Mouse (Mus musculus) ES-Bruce4 (cell line): ENCODE data around the gene Ppip5k2. TPM values are rescaled to one million over a fixed set of nuclear protein-coding genes. Genes with fewer than 3 reads are reported as not detected.
A peak's percentile ranks its signal among the peaks of the same experiment; 100 is the strongest.

Experiments
- H3K27ac ChIP-seq: 2 replicates; pipeline ENCODE4 v1.5.1; 2012; ENCODE audit warnings: low read length, inconsistent platforms; ENCODE audit not compliant: insufficient read depth
- H3K27me3 ChIP-seq: 2 replicates; pipeline ENCODE4 v1.6.1; 2012; ENCODE audit warnings: mild to moderate bottlenecking, low read length, inconsistent platforms; ENCODE audit not compliant: control insufficient read depth, poor library complexity, insufficient read depth, severe bottlenecking
- H3K36me3 ChIP-seq: 2 replicates; pipeline ENCODE4 v1.6.1; 2012; ENCODE audit warnings: inconsistent platforms, mild to moderate bottlenecking, low read length, moderate library complexity; ENCODE audit not compliant: control insufficient read depth, poor library complexity, insufficient read depth, severe bottlenecking
- H3K4me1 ChIP-seq: one replicate; pipeline ENCODE4 v1.8.1; 2011; ENCODE audit warnings: low read length; ENCODE audit not compliant: control insufficient read depth, insufficient read depth
- H3K4me3 ChIP-seq: 2 replicates; pipeline ENCODE4 v1.5.1; 2011; ENCODE audit warnings: low read depth, mild to moderate bottlenecking, low read length
- H3K9ac ChIP-seq: 2 replicates; pipeline ENCODE4 v1.6.1; 2012; ENCODE audit warnings: low read depth, mild to moderate bottlenecking, inconsistent platforms; ENCODE audit not compliant: poor library complexity, severe bottlenecking
- H3K9me3 ChIP-seq: replicated peaks from 2 replicates; pipeline ENCODE4 v1.6.1; 2012; ENCODE audit warnings: mild to moderate bottlenecking, low read length, inconsistent platforms; ENCODE audit not compliant: control insufficient read depth, poor library complexity, insufficient read depth, severe bottlenecking
- CTCF ChIP-seq: IDR thresholded peaks from one replicate; pipeline ENCODE4 v1.8.1; 2011; ENCODE audit warnings: low read depth, low read length
- EP300 ChIP-seq: IDR thresholded peaks from 2 replicates; pipeline ENCODE4 v1.6.1; 2011; ENCODE audit warnings: low read depth, low read length; ENCODE audit not compliant: insufficient read depth
- POLR2A ChIP-seq: IDR thresholded peaks from one replicate; pipeline ENCODE4 v1.8.1; 2011; ENCODE audit warnings: low read length; ENCODE audit not compliant: insufficient read depth
- polyA plus RNA-seq: library from polyadenylated mRNA; stranded (reverse); fragments of >200 nt; gene quantifications from 2 replicates; pipeline ENCODE4 v1.2.4, GENCODE M21; 2011; ENCODE audit warnings: low read depth; ENCODE audit not compliant: missing spikeins, insufficient read depth, insufficient read length

Ppip5k2 gene
- polyA plus RNA-seq, 1 experiment = 48.5 TPM

GRCm38 (mm10) chr1:97698956-97699570 is 71.1 kb downstream of the Ppip5k2 start:
- H3K4me3 ChIP-seq = no peak overlapping the region
- no peak overlapping the region for H3K9ac ChIP-seq
- no peak for TF ChIP-seq EP300
- no peak for TF ChIP-seq CTCF
- TF ChIP-seq POLR2A = no peak
- H3K9me3 ChIP-seq = no peaks in the 10 kb centered on the region
- no peaks in the 10 kb centered on the region for H3K4me1 ChIP-seq
- no peaks in the 10 kb centered on the region for H3K36me3 ChIP-seq
- H3K27ac ChIP-seq = no peak overlapping the region
- no peaks in the 10 kb centered on the region for H3K27me3 ChIP-seq

DNA sequence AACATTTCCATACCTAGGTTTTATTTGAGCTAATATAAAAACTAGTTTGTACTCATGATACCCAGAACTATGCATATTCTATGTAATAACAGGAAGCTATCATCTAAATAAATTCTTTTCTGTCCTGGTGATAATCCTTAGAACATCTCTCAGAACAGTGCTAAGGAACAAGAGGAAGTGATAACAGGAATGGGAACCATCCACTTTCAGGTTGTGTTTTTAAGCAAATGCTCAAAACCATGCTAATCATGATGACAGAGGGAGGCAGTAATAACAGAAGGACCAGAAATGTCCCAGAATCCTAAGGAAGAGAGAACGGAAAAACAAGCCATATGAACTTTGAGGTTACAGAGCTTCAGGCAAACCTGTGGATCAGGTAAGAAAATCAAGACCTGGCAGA is 72.9 kb downstream of the Ppip5k2 start:
- no peaks in the 10 kb centered on the region for H3K36me3 ChIP-seq
- no peak for TF ChIP-seq POLR2A
- no peak for TF ChIP-seq EP300
- no peak for TF ChIP-seq CTCF
- no peak overlapping the region for H3K27ac ChIP-seq
- H3K4me3 ChIP-seq = no peak overlapping the region
- no peaks in the 10 kb centered on the region for H3K4me1 ChIP-seq
- no peaks in the 10 kb centered on the region for H3K9me3 ChIP-seq
- no peaks in the 10 kb centered on the region for H3K27me3 ChIP-seq
- no peak overlapping the region for H3K9ac ChIP-seq

- H3K36me3 ChIP-seq = no peaks in the 10 kb centered on the region
- no peak overlapping the region for H3K9ac ChIP-seq
- H3K4me1 ChIP-seq = no peaks in the 10 kb centered on the region
- H3K27ac ChIP-seq = no peak overlapping the region
- H3K27me3 ChIP-seq = no peaks in the 10 kb centered on the region
- TF ChIP-seq POLR2A = no peak
- TF ChIP-seq CTCF = no peak
- TF ChIP-seq EP300 = no peak
- H3K9me3 ChIP-seq = no peaks in the 10 kb centered on the region
- H3K4me3 ChIP-seq = no peak overlapping the region
Observed at GRCm38 (mm10) chr1:97693825-97694224, 76.4 kb downstream of the Ppip5k2 start.

DNA sequence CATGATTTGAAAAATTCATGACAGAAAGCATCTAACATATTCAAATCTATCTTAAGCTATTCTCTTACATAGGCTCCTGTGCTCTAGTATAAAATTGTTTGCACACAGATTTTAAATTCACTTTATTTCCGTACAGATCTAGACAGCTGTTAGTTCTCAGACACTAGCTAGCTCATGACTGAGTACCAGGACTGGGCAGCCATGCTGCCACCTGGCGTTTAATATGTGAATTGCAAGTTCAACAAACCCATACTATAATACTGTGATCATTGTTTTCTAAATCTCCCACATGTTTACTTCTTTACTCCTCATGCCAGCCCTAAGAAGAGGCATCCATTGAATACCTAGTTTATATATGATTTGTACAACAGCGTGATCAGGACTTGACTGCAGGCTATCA is 81.5 kb downstream of the Ppip5k2 start:
- Histone ChIP-seq H3K4me3 (no peak overlapping the region), H3K9ac (no peak overlapping the region), H3K36me3 (no peaks in the 10 kb centered on the region), H3K4me1 (no peaks in the 10 kb centered on the region), H3K27ac (no peak overlapping the region), H3K27me3 (no peaks in the 10 kb centered on the region), H3K9me3 (no peaks in the 10 kb centered on the region)
- no peak for TF ChIP-seq POLR2A
- TF ChIP-seq CTCF = peak; percentile 63

- Histone ChIP-seq H3K4me3 (no peak overlapping the region), H3K4me1 (no peaks in the 10 kb centered on the region), H3K27ac (no peak overlapping the region), H3K36me3 (no peaks in the 10 kb centered on the region), H3K9me3 (no peaks in the 10 kb centered on the region), H3K9ac (no peak overlapping the region), H3K27me3 (no peaks in the 10 kb centered on the region)
- TF ChIP-seq EP300 = no peak
- no peak for TF ChIP-seq POLR2A
- no peak for TF ChIP-seq CTCF
Observed at GRCm38 (mm10) chr1:97676526-97677177, 93.6 kb downstream of the Ppip5k2 start.

DNA sequence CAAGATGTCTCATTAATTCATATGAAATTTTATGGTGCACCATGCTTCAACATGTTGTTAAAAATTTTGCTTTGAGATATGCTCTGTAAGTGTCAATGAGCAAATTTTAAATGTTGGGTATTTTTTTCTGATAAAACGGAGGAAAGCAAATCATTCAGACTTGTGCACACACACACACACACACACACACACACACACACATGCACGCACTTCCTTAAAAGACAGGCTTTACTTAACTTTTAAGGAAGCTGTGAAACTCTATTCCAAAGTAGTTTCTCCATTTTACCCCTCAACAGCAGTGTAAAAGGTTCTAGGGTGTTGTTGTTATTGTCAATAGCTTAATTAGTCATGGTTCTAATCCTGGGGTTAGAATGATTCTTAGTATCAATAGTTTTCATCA is 94.1 kb downstream of the Ppip5k2 start:
- Histone ChIP-seq H3K9ac (no peak overlapping the region), H3K27me3 (no peaks in the 10 kb centered on the region), H3K9me3 (no peaks in the 10 kb centered on the region), H3K36me3 (no peaks in the 10 kb centered on the region), H3K4me1 (no peaks in the 10 kb centered on the region), H3K27ac (no peak overlapping the region), H3K4me3 (no peak overlapping the region)
- TF ChIP-seq CTCF (no peak), POLR2A (no peak), EP300 (no peak)
